Mouse (Mus musculus) MN1 (cell line): ENCODE measurements at regions not wholly inside any gene's neighbourhood (a gene's known extent, or its start where the extent isn't known, plus 50 kb on each side); places are given as distances from the start of the nearest gene placed in this dataset.

ENCODE experiments used
- DNase-seq: peaks from one replicate; pipeline ENCODE4 v3.0.0-alpha.2; 2016; ENCODE audit warnings: low spot score

GRCm38 (mm10) chr4:152834421-152835110 lies 356.9 kb upstream of the Kcnab2 start:
- no peak for DNase-seq

- DNase-seq = no peak
Observed at GRCm38 (mm10) chr4:152833411-152834310, 356.0 kb upstream of the Kcnab2 start.

GRCm38 (mm10) chr4:152832757-152833363 lies 355.2 kb upstream of the Kcnab2 start:
- DNase-seq = no peak

- DNase-seq = no peak
Observed at GRCm38 (mm10) chr4:152825185-152825584, 347.5 kb upstream of the Kcnab2 start.

GRCm38 (mm10) chr4:152816139-152816757 lies 338.6 kb upstream of the Kcnab2 start:
- no peak for DNase-seq

GRCm38 (mm10) chr4:152806611-152807010 lies 328.9 kb upstream of the Kcnab2 start:
- DNase-seq = no peak

GRCm38 (mm10) chr4:152799392-152799791 lies 321.7 kb upstream of the Kcnab2 start:
- DNase-seq = no peak

GRCm38 (mm10) chr4:152788431-152788830 lies 310.8 kb upstream of the Kcnab2 start:
- DNase-seq = no peak

GRCm38 (mm10) chr4:152784972-152785371 lies 307.3 kb upstream of the Kcnab2 start:
- DNase-seq = no peak

- DNase-seq = no peak
Observed at GRCm38 (mm10) chr4:152779526-152779925, 301.9 kb upstream of the Kcnab2 start.

- DNase-seq = no peak
Observed at GRCm38 (mm10) chr4:152775801-152776200, 298.1 kb upstream of the Kcnab2 start.

- no peak for DNase-seq
Observed at GRCm38 (mm10) chr4:152771386-152771785, 293.7 kb upstream of the Kcnab2 start.

GRCm38 (mm10) chr4:152767372-152767771 lies 289.7 kb upstream of the Kcnab2 start:
- no peak for DNase-seq

- no peak for DNase-seq
Observed at GRCm38 (mm10) chr4:152763116-152763515, 285.4 kb upstream of the Kcnab2 start.

- no peak for DNase-seq
Observed at GRCm38 (mm10) chr4:152762576-152762975, 284.9 kb upstream of the Kcnab2 start.

GRCm38 (mm10) chr4:152757191-152757590 lies 279.5 kb upstream of the Kcnab2 start:
- no peak for DNase-seq

- DNase-seq = peak; percentile 10
Observed at GRCm38 (mm10) chr4:152756535-152756934, 278.9 kb upstream of the Kcnab2 start.

- no peak for DNase-seq
Observed at GRCm38 (mm10) chr4:152755756-152756155, 278.1 kb upstream of the Kcnab2 start.

GRCm38 (mm10) chr4:152744366-152744765 lies 266.7 kb upstream of the Kcnab2 start:
- DNase-seq = no peak

GRCm38 (mm10) chr4:152733017-152733416 lies 255.3 kb upstream of the Kcnab2 start:
- DNase-seq = no peak

GRCm38 (mm10) chr4:152731988-152732387 lies 254.3 kb upstream of the Kcnab2 start:
- no peak for DNase-seq

- DNase-seq = no peak
Observed at GRCm38 (mm10) chr4:152731082-152731720, 253.5 kb upstream of the Kcnab2 start.
